Mouse (Mus musculus) lung, embryonic 15.5 days (tissue): ENCODE data around the gene Adgrd1. TPM values are rescaled to one million over a fixed set of nuclear protein-coding genes. Genes with fewer than 3 reads are reported as not detected.
A peak's percentile ranks its signal among the peaks of the same experiment; 100 is the strongest.

ENCODE experiments used
- ATAC-seq: fragments of 200-750 bp; cut with Nextera tagmentation; 2 replicates; pipeline ENCODE4 v1.8.0; 2017; ENCODE audit warnings: moderate number of reproducible peaks, borderline replicate concordance; ENCODE audit not compliant: low FRiP score, low TSS enrichment; ENCODE audit errors: extremely low read depth
- H3K27ac ChIP-seq: fragments of 300-500 bp; sonication (generic); 2 replicates; pipeline ENCODE4 v1.5.1; 2015; ENCODE audit warnings: moderate library complexity, mild to moderate bottlenecking, inconsistent platforms
- H3K27me3 ChIP-seq: fragments of 300-500 bp; sonication (generic); 2 replicates; pipeline ENCODE4 v1.6.1; 2015; ENCODE audit warnings: inconsistent platforms
- H3K36me3 ChIP-seq: fragments of 300-500 bp; sonication (generic); 2 replicates; pipeline ENCODE4 v1.6.1; 2015; ENCODE audit warnings: inconsistent platforms
- H3K4me1 ChIP-seq: fragments of 300-500 bp; sonication (generic); 2 replicates; pipeline ENCODE4 v1.6.1; 2015; ENCODE audit warnings: inconsistent platforms
- H3K4me2 ChIP-seq: fragments of 300-500 bp; sonication (generic); 2 replicates; pipeline ENCODE4 v1.6.1; 2015; ENCODE audit warnings: inconsistent platforms, mild to moderate bottlenecking, moderate library complexity
- H3K4me3 ChIP-seq: fragments of 300-500 bp; sonication (generic); 2 replicates; pipeline ENCODE4 v1.5.1; 2015; ENCODE audit warnings: mild to moderate bottlenecking, inconsistent platforms
- H3K9ac ChIP-seq: fragments of 300-500 bp; sonication (generic); 2 replicates; pipeline ENCODE4 v1.6.1; 2015; ENCODE audit warnings: inconsistent platforms
- H3K9me3 ChIP-seq: fragments of 300-500 bp; sonication (generic); 2 replicates; pipeline ENCODE4 v1.6.1; 2016; ENCODE audit warnings: inconsistent platforms
- WGBS: fragments of 180-500 bp; shearing (Covaris S2); methylation state at CpG from one replicate; pipeline ENCODE4 v1.1.7; 2015; 5-methylcytosine and 5-hydroxymethylcytosine counted together
- polyA plus RNA-seq: library from polyadenylated mRNA; unstranded; fragments of >200 nt; fragmentation: Nextera tagmentation; extraction: Ambion mirVana; gene quantifications from 2 replicates; pipeline ENCODE4 v1.2.1, GENCODE M21; 2015

Gene Adgrd1
- polyA plus RNA-seq, 1 experiment from 2014 or later = 1.3 TPM

DNA sequence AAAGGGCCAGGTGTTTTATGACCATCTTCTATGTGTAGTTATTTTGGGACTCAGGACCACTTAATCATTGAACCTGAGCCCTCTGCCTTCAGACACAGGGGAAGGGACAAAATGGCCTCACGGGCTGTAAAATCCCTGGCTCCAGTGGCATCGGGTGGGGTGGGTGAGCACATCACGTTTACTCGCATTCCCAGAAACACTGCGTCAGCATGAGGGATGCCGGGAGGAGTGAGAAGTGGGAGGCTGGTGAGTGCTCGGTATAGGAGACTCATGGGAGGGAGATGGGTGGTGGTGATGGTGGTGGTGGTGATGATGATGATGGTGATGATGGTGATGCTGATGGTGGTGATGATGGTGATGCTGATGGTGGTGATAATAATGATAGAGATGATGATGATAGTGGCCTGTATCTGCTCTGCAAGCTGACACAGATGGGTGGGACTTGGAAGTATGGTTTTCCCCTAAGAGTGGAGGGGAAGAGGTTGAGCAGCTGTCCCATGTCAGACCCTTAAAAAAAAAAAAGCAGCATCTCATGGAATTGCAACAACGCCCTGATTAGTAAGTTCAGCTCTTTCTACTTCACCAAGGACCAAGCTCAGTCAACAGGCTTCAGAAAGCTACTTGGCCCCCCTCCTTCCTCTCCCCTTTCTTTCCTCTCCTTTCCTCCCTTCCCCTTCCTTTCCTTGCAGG is 29.9 kb upstream of the Adgrd1 start:
- Histone ChIP-seq H3K4me1 (peaks cover 14% of the 10 kb centered on the region), H3K9ac (no peak overlapping the region), H3K27ac (0 out of 2 replicates have a peak overlapping the region, but pooled peaks have one; percentile 44), H3K4me2 (no peak overlapping the region), H3K36me3 (no peaks in the 10 kb centered on the region), H3K9me3 (no peaks in the 10 kb centered on the region), H3K4me3 (no peak overlapping the region), H3K27me3 (peaks cover 7% of the 10 kb centered on the region)
- no peak; the same call in 1 of the 2 replicates for ATAC-seq
- 83% methylated on average over 8 of the region's 8 CpGs for WGBS

DNA sequence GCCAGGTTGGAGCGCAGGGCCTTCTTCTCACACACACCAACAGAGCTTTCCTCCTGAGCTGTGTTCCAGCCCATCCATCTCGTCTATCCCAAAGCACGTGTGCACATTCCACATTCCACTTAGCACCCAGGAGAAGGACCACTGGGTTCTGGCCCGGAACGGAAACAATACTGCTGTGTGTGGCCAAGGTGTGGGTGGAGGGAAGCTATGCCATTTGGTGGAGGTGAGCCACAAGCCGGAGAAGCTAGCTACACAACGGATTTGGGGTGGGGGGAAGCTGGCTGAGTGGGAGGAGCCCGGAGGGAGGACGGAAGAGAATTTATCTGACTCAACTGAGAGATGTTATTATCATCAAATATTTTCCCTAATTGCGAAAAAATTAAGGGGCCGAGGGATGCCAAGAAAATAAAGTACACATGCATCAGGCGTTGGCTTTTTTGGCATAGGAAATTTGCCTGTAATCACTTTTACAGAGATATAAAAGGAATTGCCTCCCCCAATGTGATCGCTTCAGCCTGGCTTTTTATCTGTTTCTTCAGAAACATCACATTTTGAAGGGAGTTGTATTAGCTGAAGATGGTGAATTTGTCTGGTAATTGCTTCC is 29.2 kb upstream of the Adgrd1 start:
- H3K4me2 ChIP-seq = no peak overlapping the region
- peak; percentile 50; the same call in 1 of the 2 replicates for ATAC-seq
- no peak overlapping the region for H3K9ac ChIP-seq
- H3K27me3 ChIP-seq = peaks cover 3% of the 10 kb centered on the region
- H3K9me3 ChIP-seq = no peaks in the 10 kb centered on the region
- peaks cover 14% of the 10 kb centered on the region for H3K4me1 ChIP-seq
- no peaks in the 10 kb centered on the region for H3K36me3 ChIP-seq
- H3K27ac ChIP-seq = 0 out of 2 replicates have a peak overlapping the region, but pooled peaks have one; percentile 44
- H3K4me3 ChIP-seq = no peak overlapping the region
- 44% methylated on average over 13 of the region's 13 CpGs for WGBS

DNA sequence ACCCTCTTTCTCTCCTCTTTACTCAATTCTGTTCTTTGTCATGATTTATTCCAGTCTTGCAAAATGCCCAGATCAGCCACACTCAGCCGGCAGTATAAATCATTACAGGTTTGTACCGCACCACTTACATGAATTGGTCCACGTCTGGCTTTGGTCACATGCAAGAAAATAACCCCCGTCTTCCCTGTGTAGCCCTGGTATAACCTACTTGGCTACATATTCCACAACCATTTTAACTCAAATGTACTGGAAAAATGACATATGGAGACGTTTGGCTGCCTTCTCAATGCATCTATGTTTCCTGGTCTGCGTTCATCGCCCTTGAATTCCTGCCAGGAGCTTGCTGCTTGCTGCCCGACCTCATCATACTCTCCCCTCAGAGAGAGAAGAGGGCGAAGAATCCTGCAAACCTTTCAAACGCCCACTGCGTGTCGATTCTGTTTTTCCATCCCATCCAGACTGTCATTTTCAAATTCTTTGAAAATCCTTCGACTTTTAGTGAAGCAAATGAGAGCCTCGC is 24.7 kb upstream of the Adgrd1 start:
- Histone ChIP-seq H3K27me3 (peaks cover 10% of the 10 kb centered on the region; the same call in 1 of the 2 replicates), H3K9ac (no peak overlapping the region), H3K27ac (no peak overlapping the region), H3K4me2 (no peak overlapping the region), H3K4me3 (no peak overlapping the region), H3K4me1 (0 out of 2 replicates have a peak, but pooled peaks cover 7% of the 10 kb centered on the region), H3K36me3 (no peaks in the 10 kb centered on the region), H3K9me3 (no peaks in the 10 kb centered on the region)
- WGBS = 57% methylated on average over 14 of the region's 14 CpGs
- no peak for ATAC-seq

DNA sequence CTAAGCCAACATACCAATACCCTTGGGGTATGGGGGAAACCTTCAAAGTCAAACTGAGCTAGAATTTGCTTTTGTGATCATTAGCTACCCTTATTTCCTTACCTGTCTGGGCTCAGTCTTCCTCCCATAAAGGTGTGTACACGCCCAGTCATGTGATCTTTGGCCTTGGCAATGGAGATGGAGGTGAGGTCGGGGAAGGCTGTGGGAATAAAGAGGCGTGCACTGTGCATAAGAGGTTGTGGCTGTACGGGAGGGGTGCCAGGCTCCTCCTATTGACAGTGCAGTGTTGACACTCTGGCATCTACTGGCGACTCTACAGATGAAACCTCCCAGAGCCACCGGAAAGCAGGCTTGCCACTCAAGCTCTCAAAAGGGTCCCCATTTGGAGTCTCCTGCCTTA is 23.1 kb upstream of the Adgrd1 start:
- ATAC-seq = no peak

DNA sequence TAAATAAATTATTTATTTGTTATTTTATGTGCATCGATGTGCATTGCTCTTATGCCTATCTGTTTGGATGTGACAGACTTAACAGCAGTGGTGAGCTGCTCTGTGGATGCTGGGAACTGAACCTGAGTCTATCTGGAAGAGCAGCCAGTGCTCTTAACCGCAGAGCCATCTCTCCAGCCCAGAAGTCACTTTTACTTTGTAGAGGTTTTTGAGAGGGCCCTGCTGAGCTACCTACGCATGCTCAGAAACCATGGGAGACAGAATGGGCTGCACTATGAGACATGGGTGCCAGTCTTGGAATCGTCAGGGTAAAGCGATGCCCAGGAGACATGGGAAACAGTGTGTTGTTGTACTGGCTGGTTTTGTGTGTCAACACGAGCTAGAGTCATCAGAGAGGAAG is 20.5 kb upstream of the Adgrd1 start:
- Histone ChIP-seq H3K4me3 (no peak overlapping the region), H3K27ac (no peak overlapping the region), H3K4me2 (no peak overlapping the region), H3K4me1 (no peaks in the 10 kb centered on the region), H3K9me3 (no peaks in the 10 kb centered on the region), H3K9ac (no peak overlapping the region), H3K36me3 (no peaks in the 10 kb centered on the region), H3K27me3 (peaks cover 10% of the 10 kb centered on the region; the same call in 1 of the 2 replicates)
- no peak for ATAC-seq
- 81% methylated on average over 6 of the region's 6 CpGs for WGBS

More for the DNA sequence above, 23.1 kb upstream of the Adgrd1 start:
- Histone ChIP-seq H3K4me3 (no peak overlapping the region), H3K9ac (no peak overlapping the region), H3K27ac (no peak overlapping the region), H3K4me2 (no peak overlapping the region), H3K4me1 (no peaks in the 10 kb centered on the region), H3K36me3 (no peaks in the 10 kb centered on the region), H3K9me3 (no peaks in the 10 kb centered on the region), H3K27me3 (peaks cover 10% of the 10 kb centered on the region; the same call in 1 of the 2 replicates)
- WGBS = 54% methylated on average over 6 of the region's 6 CpGs

DNA sequence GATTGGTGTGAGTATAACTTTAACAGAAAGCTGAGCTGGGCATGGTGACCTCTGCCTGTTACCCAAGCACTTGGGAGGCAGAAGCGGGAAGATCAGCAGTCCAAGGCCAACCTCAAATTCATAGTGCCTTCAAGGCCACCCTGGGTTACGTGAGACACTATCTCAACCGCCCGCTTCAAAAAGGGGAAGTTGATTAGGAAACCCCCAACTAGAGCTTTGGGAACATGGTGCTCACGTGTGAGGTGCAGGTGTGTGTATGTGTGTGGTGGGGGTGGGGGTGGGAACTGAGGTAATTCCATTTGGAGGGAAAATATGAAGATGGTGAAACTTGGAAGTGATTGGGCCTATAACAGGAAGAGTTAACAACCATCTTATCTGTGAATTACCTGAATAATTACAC is 19.3 kb upstream of the Adgrd1 start:
- WGBS = 79% methylated on average over 5 of the region's 5 CpGs
- Histone ChIP-seq H3K36me3 (no peaks in the 10 kb centered on the region), H3K9ac (no peak overlapping the region), H3K27me3 (peaks cover 10% of the 10 kb centered on the region; the same call in 1 of the 2 replicates), H3K4me1 (no peaks in the 10 kb centered on the region), H3K9me3 (no peaks in the 10 kb centered on the region), H3K4me2 (no peak overlapping the region), H3K27ac (no peak overlapping the region), H3K4me3 (no peak overlapping the region)
- ATAC-seq = no peak

DNA sequence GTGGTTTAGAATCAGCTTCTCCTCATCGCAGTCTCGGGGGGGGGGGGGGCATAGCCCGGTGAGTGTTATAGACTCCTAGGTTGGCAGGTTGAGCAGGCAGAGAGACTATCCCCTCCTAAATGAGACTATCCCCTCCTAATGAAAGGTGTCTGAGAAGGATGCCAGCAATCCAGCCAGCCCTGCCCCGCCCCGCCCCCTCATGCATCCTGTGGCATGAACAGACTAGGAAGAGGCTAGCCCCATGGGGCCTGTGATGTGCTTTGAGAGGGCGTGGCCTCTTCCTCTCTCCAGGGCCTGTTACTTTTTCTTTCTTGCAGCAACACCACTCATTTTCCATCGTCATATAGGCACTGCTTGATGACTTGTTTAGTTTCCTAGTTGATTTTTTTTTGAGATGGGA is 15.0 kb upstream of the Adgrd1 start:
- Histone ChIP-seq H3K9me3 (no peaks in the 10 kb centered on the region), H3K4me3 (no peak overlapping the region), H3K9ac (no peak overlapping the region), H3K4me2 (no peak overlapping the region), H3K27ac (no peak overlapping the region), H3K4me1 (no peaks in the 10 kb centered on the region), H3K27me3 (no peaks in the 10 kb centered on the region), H3K36me3 (no peaks in the 10 kb centered on the region)
- WGBS = 78% methylated on average over 7 of the region's 7 CpGs
- ATAC-seq = no peak

DNA sequence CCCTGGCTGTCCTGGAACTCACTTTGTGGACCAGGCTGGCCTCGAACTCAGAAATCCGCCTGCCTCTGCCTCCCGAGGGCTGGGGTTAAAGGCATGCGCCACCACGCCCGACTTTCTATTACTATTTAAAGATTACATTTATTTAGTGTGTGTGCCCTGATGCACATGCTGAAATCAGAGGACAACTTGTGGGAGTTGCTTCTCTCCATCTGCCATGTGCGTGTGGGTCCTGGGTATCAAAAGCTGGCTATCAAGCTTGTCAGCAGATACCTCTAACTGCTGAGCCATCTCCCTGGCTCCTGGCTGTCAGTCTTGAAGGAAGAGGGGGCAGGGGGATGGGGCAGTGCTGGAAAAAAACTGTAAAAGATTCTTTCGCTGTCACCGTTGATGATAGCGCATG is 11.4 kb upstream of the Adgrd1 start:
- Histone ChIP-seq H3K27ac (no peak overlapping the region), H3K4me2 (no peak overlapping the region), H3K9me3 (no peaks in the 10 kb centered on the region), H3K36me3 (no peaks in the 10 kb centered on the region), H3K4me1 (no peaks in the 10 kb centered on the region), H3K9ac (no peak overlapping the region), H3K4me3 (no peak overlapping the region), H3K27me3 (no peaks in the 10 kb centered on the region)
- ATAC-seq = no peak
- WGBS = 88% methylated on average over 10 of the region's 10 CpGs

DNA sequence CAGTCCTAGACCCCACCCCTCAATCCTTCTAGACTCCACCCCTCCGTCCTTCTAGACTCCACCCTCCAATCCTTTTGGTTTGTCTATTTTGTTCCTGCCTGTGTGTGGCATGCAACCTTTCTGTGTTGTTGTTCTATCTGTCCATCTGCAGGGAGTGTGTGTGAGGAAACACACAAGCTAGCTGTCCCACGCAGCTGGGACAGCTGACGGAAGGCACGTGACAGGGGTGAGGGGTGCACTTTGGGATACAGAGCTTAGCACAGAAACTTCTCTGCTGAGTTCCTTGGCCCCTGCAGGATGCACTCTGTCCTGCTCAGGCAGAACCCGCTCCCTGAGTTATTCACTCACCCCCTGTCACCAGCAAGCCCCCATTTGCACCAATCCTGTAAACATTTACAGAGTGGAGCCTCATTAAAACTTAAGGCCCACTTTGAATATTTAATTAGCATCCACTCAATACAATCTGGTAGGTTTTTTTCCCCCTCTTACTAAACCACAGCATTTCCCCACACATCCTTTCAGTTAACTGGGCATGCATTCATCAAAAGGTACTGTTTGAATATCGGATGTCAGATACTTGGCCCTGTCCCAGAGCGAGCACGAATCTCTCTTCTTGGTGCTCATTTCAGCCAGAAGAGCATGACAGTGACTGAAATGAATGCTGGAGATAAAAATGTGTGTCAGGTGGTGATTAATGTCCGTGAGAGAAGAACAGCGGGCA is 4.0 kb upstream of the Adgrd1 start:
- Histone ChIP-seq H3K4me3 (no peak overlapping the region), H3K9ac (no peak overlapping the region), H3K4me2 (no peak overlapping the region), H3K27me3 (no peaks in the 10 kb centered on the region), H3K4me1 (peaks cover 14% of the 10 kb centered on the region), H3K27ac (peak overlapping the region; percentile 42), H3K9me3 (no peaks in the 10 kb centered on the region), H3K36me3 (no peaks in the 10 kb centered on the region)
- ATAC-seq = peak; percentile 61; the same call in 1 of the 2 replicates
- WGBS = 33% methylated on average over 10 of the region's 10 CpGs

DNA sequence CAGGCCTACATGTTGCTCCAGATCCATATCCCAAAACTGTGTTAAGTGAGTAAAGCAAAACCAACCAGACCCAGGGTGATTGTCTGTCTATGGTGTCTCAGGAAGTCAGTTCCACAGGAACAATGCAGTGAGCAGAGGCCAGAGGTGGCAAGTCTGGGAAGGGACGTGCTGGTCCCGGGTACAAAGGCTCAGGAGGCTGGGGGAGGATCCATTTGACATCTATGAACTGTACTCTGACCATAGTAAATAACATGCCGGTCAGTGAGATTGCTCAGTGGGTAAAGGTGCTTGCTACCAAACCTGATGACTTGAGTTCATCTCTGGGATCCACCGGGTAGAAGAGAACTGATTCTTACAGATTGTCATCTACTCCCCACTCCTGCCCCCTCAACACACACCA is 3.4 kb upstream of the Adgrd1 start:
- H3K4me3 ChIP-seq = no peak overlapping the region
- H3K27ac ChIP-seq = peak overlapping the region; percentile 42; the same call in 1 of the 2 replicates
- peaks cover 14% of the 10 kb centered on the region for H3K4me1 ChIP-seq
- H3K9ac ChIP-seq = no peak overlapping the region
- no peaks in the 10 kb centered on the region for H3K9me3 ChIP-seq
- no peak overlapping the region for H3K4me2 ChIP-seq
- H3K36me3 ChIP-seq = no peaks in the 10 kb centered on the region
- no peak for ATAC-seq
- H3K27me3 ChIP-seq = no peaks in the 10 kb centered on the region
- WGBS = 56% methylated on average over 4 of the region's 4 CpGs

DNA sequence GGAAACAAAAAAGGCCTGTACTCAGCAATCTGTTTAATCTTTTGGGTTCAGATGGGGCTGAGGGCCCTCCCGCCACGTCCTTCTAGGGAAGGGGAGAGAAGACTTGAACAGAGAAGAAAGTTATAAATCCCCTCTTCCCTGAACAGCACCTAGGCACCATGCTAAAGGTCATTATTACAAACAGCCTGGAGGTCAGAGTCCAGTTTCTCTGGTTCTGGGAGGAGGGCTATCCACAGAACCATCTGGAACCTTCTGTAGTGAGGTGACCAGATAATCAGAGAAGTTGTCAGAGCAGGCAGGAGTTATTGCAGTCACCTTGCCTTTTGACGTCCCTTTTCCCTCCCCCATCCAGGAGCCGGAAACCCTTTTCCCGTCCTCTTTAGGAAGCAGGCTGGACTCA is 2.3 kb upstream of the Adgrd1 start:
- H3K9me3 ChIP-seq = no peaks in the 10 kb centered on the region
- ATAC-seq = no peak
- no peak overlapping the region for H3K4me2 ChIP-seq

DNA sequence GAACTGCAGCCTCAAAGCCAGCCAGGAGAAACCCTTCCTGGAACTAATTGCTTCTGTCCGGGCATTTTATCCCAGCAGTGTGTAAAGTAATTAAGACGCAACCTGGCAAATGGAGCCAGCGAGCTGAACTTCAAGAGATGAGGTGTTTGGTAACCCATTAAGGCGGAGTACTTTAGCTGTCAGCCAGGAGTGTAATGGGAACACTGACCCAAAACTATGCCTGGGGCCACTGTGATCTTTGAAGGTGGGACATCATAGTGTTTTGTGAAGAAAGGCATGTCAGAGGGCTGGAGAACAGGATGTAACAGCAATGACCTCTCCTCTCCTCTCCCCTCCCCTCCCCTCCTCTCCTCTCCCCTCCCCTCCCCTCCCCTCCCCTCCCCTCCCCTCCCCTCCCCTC is 7.5 kb downstream of the Adgrd1 start:
- WGBS = 55% methylated on average over 4 of the region's 4 CpGs
- H3K27ac ChIP-seq = no peak overlapping the region
- H3K4me2 ChIP-seq = no peak overlapping the region
- H3K9me3 ChIP-seq = no peaks in the 10 kb centered on the region
- H3K4me1 ChIP-seq = no peaks in the 10 kb centered on the region
- H3K4me3 ChIP-seq = no peak overlapping the region
- no peaks in the 10 kb centered on the region for H3K27me3 ChIP-seq
- H3K9ac ChIP-seq = no peak overlapping the region
- no peaks in the 10 kb centered on the region for H3K36me3 ChIP-seq
- no peak for ATAC-seq

More for the DNA sequence above, 2.3 kb upstream of the Adgrd1 start:
- 55% methylated on average over 5 of the region's 5 CpGs for WGBS
- Histone ChIP-seq H3K4me1 (peaks cover 14% of the 10 kb centered on the region), H3K27ac (no peak overlapping the region), H3K9ac (no peak overlapping the region), H3K36me3 (no peaks in the 10 kb centered on the region), H3K4me3 (no peak overlapping the region), H3K27me3 (no peaks in the 10 kb centered on the region)
